Mouse (Mus musculus): ENCODE measurements at regions not wholly inside any gene's neighbourhood (a gene's known extent, or its start where the extent isn't known, plus 50 kb on each side); places are given as distances from the start of the nearest gene placed in this dataset.
A peak's percentile ranks its signal among the peaks of the same experiment; 100 is the strongest.

- DNase-seq (ENCODE audit: low spot score in 2 of 2) = no peak
These were observed 377.3 kb upstream of the Gm10131 start for GRCm38 (mm10) chr8:34488746-34489400.

GRCm38 (mm10) chr8:34486433-34487096 lies 375.0 kb upstream of the Gm10131 start:
- DNase-seq (ENCODE audit: low spot score in 2 of 2) = no peak

- DNase-seq (ENCODE audit: low spot score in 2 of 2) = no peak
These were observed 374.4 kb upstream of the Gm10131 start for GRCm38 (mm10) chr8:34485905-34486304.

GRCm38 (mm10) chr8:34485346-34485745 lies 373.8 kb upstream of the Gm10131 start:
- DNase-seq (ENCODE audit: low spot score in 2 of 2) = no peak

GRCm38 (mm10) chr8:34484551-34485335 lies 373.2 kb upstream of the Gm10131 start:
- peak in 1 of 2 experiments; percentile 39 for DNase-seq (ENCODE audit: low spot score in 2 of 2)

GRCm38 (mm10) chr8:34483212-34483611 lies 371.7 kb upstream of the Gm10131 start:
- DNase-seq (ENCODE audit: low spot score in 2 of 2) = no peak

- no peak for DNase-seq (ENCODE audit: low spot score in 2 of 2)
These were observed 371.1 kb upstream of the Gm10131 start for GRCm38 (mm10) chr8:34482676-34483075.

GRCm38 (mm10) chr8:34480496-34480895 lies 369.0 kb upstream of the Gm10131 start:
- no peak for DNase-seq (ENCODE audit: low spot score in 2 of 2)

- DNase-seq (ENCODE audit: low spot score in 2 of 2) = no peak
These were observed 367.4 kb upstream of the Gm10131 start for GRCm38 (mm10) chr8:34478891-34479290.

- no peak for DNase-seq (ENCODE audit: low spot score in 2 of 2)
These were observed 366.9 kb upstream of the Gm10131 start for GRCm38 (mm10) chr8:34478465-34478864.

GRCm38 (mm10) chr8:34476146-34476820 lies 364.7 kb upstream of the Gm10131 start:
- no peak for DNase-seq (ENCODE audit: low spot score in 2 of 2)

- no peak for DNase-seq (ENCODE audit: low spot score in 2 of 2)
These were observed 363.1 kb upstream of the Gm10131 start for GRCm38 (mm10) chr8:34474593-34474992.

GRCm38 (mm10) chr8:34473769-34474168 lies 362.2 kb upstream of the Gm10131 start:
- no peak for DNase-seq (ENCODE audit: low spot score in 2 of 2)

GRCm38 (mm10) chr8:34473301-34473700 lies 361.8 kb upstream of the Gm10131 start:
- DNase-seq (ENCODE audit: low spot score in 2 of 2) = no peak

GRCm38 (mm10) chr8:34472846-34473245 lies 361.3 kb upstream of the Gm10131 start:
- no peak for DNase-seq (ENCODE audit: low spot score in 2 of 2)

- DNase-seq (ENCODE audit: low spot score in 2 of 2) = no peak
These were observed 360.9 kb upstream of the Gm10131 start for GRCm38 (mm10) chr8:34472434-34472833.

GRCm38 (mm10) chr8:34469091-34469490 lies 357.6 kb upstream of the Gm10131 start:
- DNase-seq (ENCODE audit: low spot score in 2 of 2) = no peak

- no peak for DNase-seq (ENCODE audit: low spot score in 2 of 2)
These were observed 355.3 kb upstream of the Gm10131 start for GRCm38 (mm10) chr8:34466786-34467364.

GRCm38 (mm10) chr8:34465398-34465797 lies 353.9 kb upstream of the Gm10131 start:
- no peak for DNase-seq (ENCODE audit: low spot score in 2 of 2)

- no peak for DNase-seq (ENCODE audit: low spot score in 2 of 2)
These were observed 350.7 kb upstream of the Gm10131 start for GRCm38 (mm10) chr8:34462262-34462661.

GRCm38 (mm10) chr8:34458300-34458699 lies 346.8 kb upstream of the Gm10131 start:
- no peak for DNase-seq (ENCODE audit: low spot score in 2 of 2)

GRCm38 (mm10) chr8:34456543-34456942 lies 345.0 kb upstream of the Gm10131 start:
- no peak for DNase-seq (ENCODE audit: low spot score in 2 of 2)

Data from spleen, postnatal 10 days (tissue).